Mouse (Mus musculus) testis, adult 2 months (tissue): Measurements from ENCODE around the gene Psmd3.

Experiments
- CTCF ChIP-seq: fragments of 200-500 bp; IDR thresholded peaks from 2 replicates; pipeline ENCODE4 v1.5.1; 2012; ENCODE audit warnings: low read depth, mild to moderate bottlenecking, inconsistent platforms, low read length, moderate library complexity; ENCODE audit not compliant: control insufficient read depth, insufficient read depth, insufficient replicate concordance
- POLR2A ChIP-seq: fragments of 200-500 bp; IDR thresholded peaks from 2 replicates; pipeline ENCODE4 v1.6.1; 2012; ENCODE audit warnings: low read depth, mild to moderate bottlenecking, inconsistent platforms, low read length, moderate library complexity; ENCODE audit not compliant: control insufficient read depth

- no peak for TF ChIP-seq CTCF
- no peak for TF ChIP-seq POLR2A
These were observed 48.4 kb downstream of the Psmd3 start for GRCm38 (mm10) chr11:98730727-98731126.
